Mouse (Mus musculus): ENCODE results near the gene Pcsk7.

- no peak for TF ChIP-seq POLR2A (IDR thresholded peaks at IDR 0.05; ENCODE audit: borderline replicate concordance, insufficient read depth, low read length)
- no peak for TF ChIP-seq CTCF (IDR thresholded peaks at IDR 0.05; ENCODE audit: borderline replicate concordance, insufficient read depth, low read depth, low read length)
These were observed 1.1 kb upstream of the Pcsk7 start for GRCm38 (mm10) chr9:45905196-45905595.
